Mouse (Mus musculus): Measurements from ENCODE around the gene Pld3.
"Not testable (repeated sequence)": the region's sequence is repeated elsewhere in the genome, so short reads cannot be mapped to it uniquely, and the experiment has no call there.

DNA sequence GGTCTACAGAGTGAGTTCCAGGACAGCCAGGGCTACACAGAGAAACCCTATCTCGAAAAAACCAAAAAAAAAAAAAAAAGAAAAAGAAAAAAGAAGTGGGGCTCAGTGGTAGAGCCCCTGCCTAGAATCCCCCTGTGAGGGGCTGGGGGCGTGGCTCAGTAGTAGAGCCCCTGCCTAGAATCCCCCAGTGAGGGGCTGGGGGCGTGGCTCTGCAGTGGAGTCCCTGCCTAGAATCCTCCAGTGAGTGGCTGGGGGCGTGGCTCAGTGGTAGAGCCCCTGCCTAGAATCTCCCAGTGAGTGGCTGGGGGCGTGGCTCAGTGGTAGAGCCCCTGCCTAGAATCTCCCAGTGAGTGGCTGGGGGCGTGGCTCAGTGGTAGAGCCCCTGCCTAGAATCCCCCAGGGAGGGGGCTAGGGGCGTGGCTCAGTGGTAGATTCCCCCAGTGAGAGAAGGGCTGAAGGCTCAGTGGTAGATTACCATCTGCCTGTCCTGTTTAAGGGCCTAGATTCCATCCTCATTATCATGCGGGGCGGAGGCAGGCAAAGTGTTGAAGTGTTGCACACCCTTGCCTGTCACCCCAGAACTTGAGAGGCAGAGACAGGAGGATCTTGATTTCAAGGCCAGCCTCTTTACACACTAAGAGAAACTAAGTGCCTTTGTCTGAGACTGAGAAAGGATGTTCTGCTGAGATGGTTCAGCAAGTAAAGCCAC lies 58.2 kb downstream of the Pld3 start:
- not testable (repeated sequence) for TF ChIP-seq CTCF, EP300 (IDR thresholded peaks at IDR 0.05; ENCODE audit: low read depth)
